Mouse (Mus musculus): ENCODE data around the gene Nemp2. TPM values are rescaled to one million over a fixed set of nuclear protein-coding genes. Genes with fewer than 3 reads are reported as not detected.

The Nemp2 gene
- total and polyA plus RNA-seq, 2 experiments = 0.70 to 1.1 TPM

DNA sequence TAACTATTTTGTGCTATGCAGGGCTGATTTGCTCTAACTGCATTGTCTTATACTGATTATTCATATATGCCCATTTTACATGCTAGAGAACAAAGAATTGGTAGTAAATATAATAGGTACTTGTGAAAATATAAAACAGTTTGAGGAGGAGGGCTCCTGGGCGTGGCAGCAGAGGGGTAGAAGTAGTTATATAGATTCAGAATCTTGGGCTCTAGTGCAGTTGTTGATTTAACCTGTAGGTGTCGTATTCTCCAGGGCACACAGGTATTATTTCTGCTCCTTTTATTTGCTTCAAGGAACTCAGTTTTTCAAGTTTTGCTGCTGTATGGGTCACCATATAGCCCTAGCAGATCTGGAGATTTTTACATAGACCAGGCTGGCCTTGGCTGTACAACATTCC is 1.1 kb downstream of the Nemp2 start:
- WGBS = 82% methylated on average over 2 of the region's 2 CpGs
- Histone ChIP-seq H3K36me3 (ENCODE audit: control insufficient read depth, insufficient read depth, low read length) (no peaks in the 10 kb centered on the region), H3K27ac (replicated peaks; ENCODE audit: insufficient read depth, low read depth, low read length) (no peak overlapping the region), H3K9ac (ENCODE audit: low read depth, low read length) (no peak overlapping the region), H3K4me3 (ENCODE audit: insufficient read depth, low read depth, low read length) (no peak overlapping the region), H3K4me1 (ENCODE audit: control insufficient read depth, insufficient read depth, low read length) (no peaks in the 10 kb centered on the region), H3K79me2 (ENCODE audit: control insufficient read depth, insufficient read depth, low read length) (no peaks in the 10 kb centered on the region), H3K27me3 (ENCODE audit: control insufficient read depth, insufficient read depth, low read length) (no peaks in the 10 kb centered on the region)
- no peak for DNase-seq (ENCODE audit: extremely low read depth, low read depth, low spot score)
- TF ChIP-seq CTCF (IDR thresholded peaks at IDR 0.05; ENCODE audit: low read depth, low read length) = no peak

DNA sequence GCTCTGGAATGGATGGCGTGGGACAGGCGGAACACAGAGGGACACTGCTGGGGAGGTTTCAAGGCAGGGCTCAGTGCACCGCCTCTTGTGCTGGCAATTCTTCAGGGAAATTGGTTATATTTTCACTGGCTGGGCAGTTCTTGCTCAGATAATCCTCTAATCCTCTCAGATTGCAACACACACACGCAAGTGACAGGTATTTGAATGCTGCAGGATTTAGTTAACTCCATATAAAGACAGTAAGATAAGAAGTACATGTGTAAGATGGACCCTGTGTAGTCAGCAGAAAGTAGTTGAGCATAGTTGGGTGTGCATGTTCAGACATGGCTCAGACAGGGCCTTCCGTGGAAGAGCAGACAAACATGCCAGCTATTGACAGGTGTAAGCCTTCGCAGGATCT is 3.7 kb downstream of the Nemp2 start:
- Histone ChIP-seq H3K27me3 (ENCODE audit: control insufficient read depth, insufficient read depth, low read length) (no peaks in the 10 kb centered on the region), H3K79me2 (ENCODE audit: control insufficient read depth, insufficient read depth, low read length) (no peaks in the 10 kb centered on the region), H3K36me3 (ENCODE audit: control insufficient read depth, insufficient read depth, low read length) (no peaks in the 10 kb centered on the region), H3K4me3 (ENCODE audit: insufficient read depth, low read depth, low read length) (no peak overlapping the region), H3K27ac (replicated peaks; ENCODE audit: insufficient read depth, low read depth, low read length) (no peak overlapping the region), H3K9ac (ENCODE audit: low read depth, low read length) (no peak overlapping the region), H3K4me1 (ENCODE audit: control insufficient read depth, insufficient read depth, low read length) (no peaks in the 10 kb centered on the region)
- no peak for DNase-seq (ENCODE audit: extremely low read depth, low read depth, low spot score)
- TF ChIP-seq POLR2A (IDR thresholded peaks at IDR 0.05; ENCODE audit: extremely low read depth, insufficient read depth, low read length) = no peak
- no peak for TF ChIP-seq CTCF (IDR thresholded peaks at IDR 0.05; ENCODE audit: low read depth, low read length)
- 76% methylated on average over 6 of the region's 6 CpGs for WGBS

GRCm38 (mm10) chr1:52635932-52636331 is 5.4 kb downstream of the Nemp2 start:
- no peaks in the 10 kb centered on the region for H3K36me3 ChIP-seq (ENCODE audit: control insufficient read depth, insufficient read depth, low read length)
- no peak overlapping the region for H3K9ac ChIP-seq (ENCODE audit: low read depth, low read length)
- 97% methylated on average over 3 of the region's 3 CpGs for WGBS
- no peak overlapping the region for H3K4me3 ChIP-seq (ENCODE audit: insufficient read depth, low read depth, low read length)
- DNase-seq (ENCODE audit: extremely low read depth, low read depth, low spot score) = no peak
- H3K4me1 ChIP-seq (ENCODE audit: control insufficient read depth, insufficient read depth, low read length) = no peaks in the 10 kb centered on the region
- H3K27ac ChIP-seq (replicated peaks; ENCODE audit: insufficient read depth, low read depth, low read length) = no peak overlapping the region
- TF ChIP-seq CTCF (IDR thresholded peaks at IDR 0.05; ENCODE audit: low read depth, low read length) = no peak
- no peak for TF ChIP-seq POLR2A (IDR thresholded peaks at IDR 0.05; ENCODE audit: extremely low read depth, insufficient read depth, low read length)
- H3K27me3 ChIP-seq (ENCODE audit: control insufficient read depth, insufficient read depth, low read length) = no peaks in the 10 kb centered on the region
- no peaks in the 10 kb centered on the region for H3K79me2 ChIP-seq (ENCODE audit: control insufficient read depth, insufficient read depth, low read length)

DNA sequence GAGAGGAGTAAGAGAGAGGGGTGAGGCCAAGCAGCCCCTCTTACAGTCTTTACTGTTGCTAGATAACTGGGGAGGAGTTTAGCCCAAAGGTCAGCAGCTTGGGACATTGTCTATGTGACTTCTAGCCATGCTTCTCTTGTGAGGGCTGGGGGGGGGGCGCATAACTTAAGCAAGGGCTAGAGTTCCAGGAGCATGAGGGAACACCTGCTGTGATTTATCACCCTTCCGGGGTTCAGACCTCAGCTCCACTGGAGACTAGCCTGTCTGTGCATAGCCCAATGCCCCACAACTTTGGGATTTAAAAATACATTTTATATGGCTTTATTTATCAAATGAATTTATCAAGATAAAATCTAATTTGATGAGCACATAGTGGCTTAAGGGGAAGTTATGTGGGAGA is 7.6 kb downstream of the Nemp2 start:
- Histone ChIP-seq H3K79me2 (ENCODE audit: control insufficient read depth, insufficient read depth, low read length) (no peaks in the 10 kb centered on the region), H3K9ac (ENCODE audit: low read depth, low read length) (no peak overlapping the region), H3K4me1 (ENCODE audit: control insufficient read depth, insufficient read depth, low read length) (no peaks in the 10 kb centered on the region), H3K27me3 (ENCODE audit: control insufficient read depth, insufficient read depth, low read length) (no peaks in the 10 kb centered on the region), H3K27ac (replicated peaks; ENCODE audit: insufficient read depth, low read depth, low read length) (no peak overlapping the region), H3K36me3 (ENCODE audit: control insufficient read depth, insufficient read depth, low read length) (no peaks in the 10 kb centered on the region), H3K4me3 (ENCODE audit: insufficient read depth, low read depth, low read length) (no peak overlapping the region)
- TF ChIP-seq CTCF (IDR thresholded peaks at IDR 0.05; ENCODE audit: low read depth, low read length) (no peak), POLR2A (IDR thresholded peaks at IDR 0.05; ENCODE audit: extremely low read depth, insufficient read depth, low read length) (no peak)
- DNase-seq (ENCODE audit: extremely low read depth, low read depth, low spot score) = no peak
- WGBS = 93% methylated on average over 2 of the region's 2 CpGs

DNA sequence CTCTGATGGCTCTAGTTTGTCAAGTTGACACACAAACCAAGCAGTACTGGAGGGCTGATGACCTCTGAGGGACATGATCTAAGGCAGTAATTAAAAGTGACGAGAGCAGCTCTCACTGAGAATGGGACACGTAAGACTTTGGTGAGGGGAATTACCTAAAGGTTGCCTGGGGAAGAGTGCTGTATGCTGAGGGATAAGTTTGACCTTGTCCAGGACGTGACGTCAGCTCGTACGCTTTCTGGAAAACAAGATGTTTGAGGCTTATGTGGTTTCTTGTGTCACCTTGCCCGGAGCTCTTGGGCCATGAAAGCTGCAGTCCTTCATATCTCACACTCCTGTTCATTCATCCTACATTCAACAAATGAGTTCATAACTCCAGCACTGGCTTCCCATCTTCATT is 8.6 kb downstream of the Nemp2 start:
- no peaks in the 10 kb centered on the region for H3K4me1 ChIP-seq (ENCODE audit: control insufficient read depth, insufficient read depth, low read length)
- DNase-seq (ENCODE audit: extremely low read depth, low read depth, low spot score) = no peak
- no peak overlapping the region for H3K4me3 ChIP-seq (ENCODE audit: insufficient read depth, low read depth, low read length)
- TF ChIP-seq CTCF (IDR thresholded peaks at IDR 0.05; ENCODE audit: low read depth, low read length) = no peak
- TF ChIP-seq POLR2A (IDR thresholded peaks at IDR 0.05; ENCODE audit: extremely low read depth, insufficient read depth, low read length) = no peak
- no peaks in the 10 kb centered on the region for H3K79me2 ChIP-seq (ENCODE audit: control insufficient read depth, insufficient read depth, low read length)
- H3K27me3 ChIP-seq (ENCODE audit: control insufficient read depth, insufficient read depth, low read length) = no peaks in the 10 kb centered on the region
- no peak overlapping the region for H3K9ac ChIP-seq (ENCODE audit: low read depth, low read length)
- 95% methylated on average over 7 of the region's 7 CpGs for WGBS
- H3K36me3 ChIP-seq (ENCODE audit: control insufficient read depth, insufficient read depth, low read length) = no peaks in the 10 kb centered on the region
- H3K27ac ChIP-seq (replicated peaks; ENCODE audit: insufficient read depth, low read depth, low read length) = no peak overlapping the region

DNA sequence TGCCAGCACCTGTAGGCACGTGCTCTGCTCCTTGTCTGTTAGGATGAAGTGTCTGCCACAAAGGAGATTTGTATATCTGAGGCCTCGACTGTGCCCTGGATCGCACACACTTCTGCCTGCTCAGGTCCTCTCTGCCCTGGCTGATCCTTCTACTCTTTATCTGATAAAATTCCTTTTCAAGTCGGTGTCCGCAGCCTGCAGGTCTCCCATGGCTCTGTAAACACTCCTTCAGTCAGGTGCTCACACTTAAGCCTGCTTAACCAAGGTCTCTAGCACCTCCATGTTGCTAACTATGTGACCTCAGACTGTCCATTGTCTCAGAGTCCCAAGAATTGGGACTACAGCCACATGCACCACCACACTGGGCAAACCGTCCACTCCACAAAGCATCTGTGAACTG is 9.8 kb downstream of the Nemp2 start:
- Histone ChIP-seq H3K79me2 (ENCODE audit: control insufficient read depth, insufficient read depth, low read length) (no peaks in the 10 kb centered on the region), H3K36me3 (ENCODE audit: control insufficient read depth, insufficient read depth, low read length) (no peaks in the 10 kb centered on the region), H3K4me1 (ENCODE audit: control insufficient read depth, insufficient read depth, low read length) (no peaks in the 10 kb centered on the region), H3K4me3 (ENCODE audit: insufficient read depth, low read depth, low read length) (no peak overlapping the region), H3K9ac (ENCODE audit: low read depth, low read length) (no peak overlapping the region), H3K27ac (replicated peaks; ENCODE audit: insufficient read depth, low read depth, low read length) (no peak overlapping the region), H3K27me3 (ENCODE audit: control insufficient read depth, insufficient read depth, low read length) (no peaks in the 10 kb centered on the region)
- DNase-seq (ENCODE audit: extremely low read depth, low read depth, low spot score) = no peak
- TF ChIP-seq CTCF (IDR thresholded peaks at IDR 0.05; ENCODE audit: low read depth, low read length) (no peak), POLR2A (IDR thresholded peaks at IDR 0.05; ENCODE audit: extremely low read depth, insufficient read depth, low read length) (no peak)
- 76% methylated on average over 6 of the region's 6 CpGs for WGBS

Data from liver, adult 2 months (tissue).